Mouse (Mus musculus) E14TG2a.4 (cell line): ENCODE measurements at regions not wholly inside any gene's neighbourhood (a gene's known extent, or its start where the extent isn't known, plus 50 kb on each side); places are given as distances from the start of the nearest gene placed in this dataset.

Source experiments
- H3K27me3 ChIP-seq: 2 replicates; pipeline ENCODE4 v1.6.1; 2014; ENCODE audit warnings: low read length, control low read depth; ENCODE audit not compliant: insufficient read depth
- H3K36me3 ChIP-seq: 2 replicates; pipeline ENCODE4 v1.6.1; 2014; ENCODE audit warnings: low read length, control low read depth; ENCODE audit not compliant: insufficient read depth
- H3K4me1 ChIP-seq: replicated peaks from 2 replicates; pipeline ENCODE4 v1.6.1; 2014; ENCODE audit warnings: low read depth, low read length, control low read depth
- H3K4me3 ChIP-seq: replicated peaks from 2 replicates; pipeline ENCODE4 v1.5.1; 2014; ENCODE audit warnings: mild to moderate bottlenecking, low read length
- H3K9me3 ChIP-seq: 2 replicates; pipeline ENCODE4 v1.6.1; 2014; ENCODE audit warnings: low read length, control low read depth
- CTCF ChIP-seq: conservative IDR thresholded peaks from 2 replicates; pipeline ENCODE4 v1.5.1; 2014; ENCODE audit warnings: low read length
- NANOG ChIP-seq: IDR thresholded peaks from 2 replicates; pipeline ENCODE4 v1.6.1; 2014; ENCODE audit warnings: borderline replicate concordance, low read length, mixed read lengths
- POU5F1 ChIP-seq: IDR thresholded peaks from 2 replicates; pipeline ENCODE4 v1.6.1; 2014; ENCODE audit warnings: low read length, borderline replicate concordance

DNA sequence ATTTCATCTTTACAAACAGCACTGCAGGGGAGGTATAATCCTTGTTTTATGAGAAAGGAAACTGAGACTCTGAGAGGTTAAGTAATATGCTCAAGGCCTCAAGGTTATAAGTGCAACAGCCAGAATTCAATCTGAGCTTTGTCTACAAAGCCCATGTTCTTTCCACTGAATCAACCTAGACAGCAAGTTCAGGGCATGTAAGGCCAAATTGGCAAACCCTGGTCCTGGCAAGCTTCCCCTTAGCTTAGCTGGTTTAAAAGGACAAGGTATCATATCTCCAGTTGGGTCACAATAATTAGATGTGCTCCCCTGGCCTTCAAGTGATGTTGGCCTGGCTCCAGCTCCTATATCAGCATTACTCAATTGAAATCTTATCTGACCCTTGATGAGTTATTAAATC is 313.2 kb downstream of the Olfr1505 start:
- no peaks in the 10 kb centered on the region for H3K4me1 ChIP-seq
- H3K36me3 ChIP-seq: no peaks in the 10 kb centered on the region
- no peak for TF ChIP-seq CTCF
- no peak for TF ChIP-seq NANOG
- TF ChIP-seq POU5F1: no peak
- H3K27me3 ChIP-seq: no peaks in the 10 kb centered on the region
- H3K9me3 ChIP-seq: no peaks in the 10 kb centered on the region
- no peak overlapping the region for H3K4me3 ChIP-seq

DNA sequence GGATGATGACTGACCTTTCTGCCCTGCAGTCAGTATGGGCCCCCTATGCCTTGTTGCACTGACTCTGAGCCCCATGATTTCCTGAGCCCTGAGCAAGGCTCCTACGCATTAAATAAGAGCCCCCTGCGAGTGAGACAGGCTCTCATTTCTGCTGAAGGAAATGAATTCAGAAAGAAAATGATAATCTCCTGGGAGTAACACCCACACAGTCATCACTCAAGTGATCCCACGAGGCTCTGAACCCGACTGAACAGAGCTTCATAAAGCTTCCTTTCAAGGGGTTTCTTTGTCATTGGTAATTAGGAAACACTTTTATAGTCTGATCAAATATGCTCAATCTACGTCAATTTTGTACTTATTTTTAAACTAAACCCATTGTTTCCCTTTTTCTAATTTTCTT is 330.2 kb downstream of the Olfr1505 start:
- H3K4me3 ChIP-seq: no peak overlapping the region
- no peaks in the 10 kb centered on the region for H3K9me3 ChIP-seq
- H3K36me3 ChIP-seq: no peaks in the 10 kb centered on the region
- TF ChIP-seq CTCF (no peak), POU5F1 (no peak), NANOG (no peak)
- no peaks in the 10 kb centered on the region for H3K4me1 ChIP-seq
- no peaks in the 10 kb centered on the region for H3K27me3 ChIP-seq

DNA sequence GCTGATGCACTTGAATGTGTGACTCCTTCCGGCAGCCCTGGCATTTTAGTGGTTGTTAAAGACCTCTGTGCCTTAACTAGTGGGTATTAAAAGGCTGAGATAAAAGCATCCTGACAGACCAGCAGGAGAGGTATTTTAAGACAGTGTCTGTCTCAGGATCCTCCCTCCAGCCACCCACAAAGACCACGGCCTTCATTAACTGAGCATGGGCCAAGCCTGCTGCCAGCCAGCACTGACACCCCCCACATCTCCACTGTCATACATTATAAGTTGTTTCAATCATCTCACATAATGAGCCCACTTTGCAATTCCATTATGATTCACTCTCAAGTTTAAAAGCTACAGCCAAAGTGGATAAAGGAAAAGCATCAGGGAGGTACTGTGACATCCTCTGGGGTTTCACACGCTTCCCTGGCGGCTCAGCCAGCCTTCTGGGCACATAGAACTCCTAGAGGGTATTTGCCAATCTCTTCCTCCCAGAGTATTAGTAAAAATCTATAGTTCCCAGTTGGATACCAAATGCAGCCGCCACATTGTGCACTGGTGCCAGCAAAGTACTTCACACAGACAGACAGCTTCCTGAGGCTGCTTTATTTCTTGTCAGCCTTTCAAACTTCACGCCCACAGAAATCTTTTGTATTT is 333.8 kb downstream of the Olfr1505 start:
- Histone ChIP-seq H3K4me1 (no peaks in the 10 kb centered on the region), H3K9me3 (no peaks in the 10 kb centered on the region), H3K27me3 (no peaks in the 10 kb centered on the region), H3K4me3 (no peak overlapping the region), H3K36me3 (no peaks in the 10 kb centered on the region)
- TF ChIP-seq POU5F1 (no peak), CTCF (no peak), NANOG (no peak)

DNA sequence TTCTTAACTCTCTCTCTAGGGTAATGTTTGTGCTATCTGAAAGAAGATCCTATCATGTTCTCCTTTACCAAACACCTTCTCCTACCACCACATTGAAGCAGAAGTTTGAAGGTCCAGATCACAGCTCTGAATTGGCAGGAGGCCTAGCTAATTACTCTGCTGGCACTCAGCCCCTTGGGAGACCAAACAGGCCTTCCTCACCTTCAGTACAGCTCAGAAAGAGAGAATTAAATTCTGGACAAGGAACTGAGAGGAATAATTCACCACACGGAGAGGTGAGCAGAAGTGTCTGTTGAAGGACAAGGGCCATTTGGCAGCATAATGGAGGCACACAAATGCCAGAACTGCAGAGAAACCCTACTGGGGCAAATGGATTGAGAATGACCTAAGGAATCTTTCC is 334.6 kb downstream of the Olfr1505 start:
- Histone ChIP-seq H3K9me3 (no peaks in the 10 kb centered on the region), H3K27me3 (no peaks in the 10 kb centered on the region), H3K4me3 (no peak overlapping the region), H3K36me3 (no peaks in the 10 kb centered on the region), H3K4me1 (no peaks in the 10 kb centered on the region)
- TF ChIP-seq POU5F1: no peak
- TF ChIP-seq NANOG: no peak
- TF ChIP-seq CTCF: no peak

DNA sequence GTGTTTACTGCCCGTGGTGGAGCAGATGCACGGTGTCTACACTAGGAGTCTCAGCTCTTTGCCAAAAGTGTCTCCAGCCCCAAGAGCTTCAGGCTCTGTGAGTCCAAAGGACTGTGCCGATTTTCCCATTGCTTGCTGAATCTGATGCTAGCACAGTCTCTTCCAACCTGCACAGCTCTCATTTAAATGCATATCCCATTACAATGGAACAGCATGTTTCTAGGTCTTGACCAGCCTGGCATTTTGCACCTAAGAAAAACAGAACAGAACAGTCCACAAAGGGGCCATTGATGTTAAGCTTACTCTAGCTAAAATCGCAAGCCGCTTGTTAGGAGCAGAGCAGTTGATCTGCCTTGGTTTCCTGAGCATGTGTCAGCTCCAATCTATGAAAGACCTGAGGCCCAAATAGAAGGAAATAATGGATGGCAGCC is 339.2 kb downstream of the Tle4 start:
- H3K4me1 ChIP-seq: 0 out of 2 replicates have a peak, but pooled peaks cover 7% of the 10 kb centered on the region
- H3K4me3 ChIP-seq: no peak overlapping the region
- H3K9me3 ChIP-seq: peaks cover 5% of the 10 kb centered on the region; the same call in 1 of the 2 replicates
- TF ChIP-seq POU5F1 (no peak), NANOG (no peak), CTCF (no peak)
- no peaks in the 10 kb centered on the region for H3K36me3 ChIP-seq
- no peaks in the 10 kb centered on the region for H3K27me3 ChIP-seq

DNA sequence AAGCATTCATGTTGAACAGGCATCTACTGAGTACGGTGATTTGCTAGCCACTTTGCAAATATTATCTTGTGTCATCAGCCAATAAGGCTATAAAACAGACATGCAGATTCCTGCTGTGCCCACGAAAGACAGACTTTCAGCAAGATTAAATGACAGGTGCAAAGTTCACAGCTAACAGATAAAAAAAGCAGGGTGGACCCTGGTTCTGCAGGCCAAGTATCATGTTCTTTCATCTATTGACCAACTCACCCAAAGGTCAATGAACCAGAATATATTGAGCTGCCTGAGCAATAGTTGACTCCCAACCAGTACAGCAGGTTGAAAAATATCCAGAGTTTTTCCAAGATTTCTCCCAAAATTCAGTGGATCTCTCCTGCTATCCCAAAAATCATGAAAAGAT is 338.6 kb downstream of the Tle4 start:
- H3K27me3 ChIP-seq: no peaks in the 10 kb centered on the region
- no peaks in the 10 kb centered on the region for H3K36me3 ChIP-seq
- peaks cover 5% of the 10 kb centered on the region; the same call in 1 of the 2 replicates for H3K9me3 ChIP-seq
- no peak for TF ChIP-seq CTCF
- TF ChIP-seq NANOG: no peak
- no peak for TF ChIP-seq POU5F1
- H3K4me3 ChIP-seq: no peak overlapping the region
- 0 out of 2 replicates have a peak, but pooled peaks cover 7% of the 10 kb centered on the region for H3K4me1 ChIP-seq

DNA sequence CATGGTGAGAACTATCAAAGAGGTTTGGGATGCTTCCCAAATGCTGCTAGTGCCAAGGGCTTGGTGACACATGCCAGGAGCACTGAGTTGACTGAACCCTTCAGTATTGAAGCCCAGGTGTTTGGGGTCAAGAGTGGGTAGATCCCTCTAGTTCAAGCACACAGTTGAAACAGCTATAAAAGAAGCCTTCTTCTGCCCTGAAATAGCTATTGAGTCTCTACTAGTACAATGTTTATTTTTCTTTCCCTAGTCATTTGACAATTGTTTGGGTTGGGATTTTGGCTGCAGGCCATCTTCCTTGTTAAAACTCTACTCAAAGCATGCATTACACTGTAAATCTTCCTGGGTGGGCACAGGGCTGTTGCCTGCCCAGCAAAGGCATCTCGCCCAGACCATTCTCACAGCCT is 308.5 kb downstream of the Tle4 start:
- Histone ChIP-seq H3K27me3 (no peaks in the 10 kb centered on the region), H3K9me3 (no peaks in the 10 kb centered on the region)
- TF ChIP-seq NANOG (no peak), CTCF (no peak), POU5F1 (no peak)

DNA sequence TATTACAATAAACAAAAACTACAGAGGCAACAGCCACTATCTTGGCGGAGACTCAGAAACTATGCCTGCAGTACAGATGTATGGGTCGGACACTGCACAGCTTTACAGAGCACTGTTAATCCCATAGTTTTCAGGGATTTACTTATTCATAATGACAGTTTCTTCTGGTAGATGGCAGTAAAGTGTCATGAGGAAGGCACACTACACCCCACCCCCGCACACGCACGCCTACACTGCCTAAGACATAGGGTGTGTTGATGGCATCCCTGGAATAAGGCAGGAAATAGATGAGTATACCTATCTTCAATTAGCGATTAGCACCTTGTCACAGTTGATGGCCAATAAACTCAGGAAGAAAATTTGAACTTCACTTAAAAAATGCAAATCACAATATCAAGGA is 306.9 kb downstream of the Tle4 start:
- no peaks in the 10 kb centered on the region for H3K9me3 ChIP-seq
- no peak overlapping the region for H3K4me3 ChIP-seq
- H3K27me3 ChIP-seq: no peaks in the 10 kb centered on the region
- TF ChIP-seq POU5F1: no peak
- TF ChIP-seq NANOG: no peak
- no peak for TF ChIP-seq CTCF
- H3K36me3 ChIP-seq: no peaks in the 10 kb centered on the region
- H3K4me1 ChIP-seq: no peaks in the 10 kb centered on the region

More for the DNA sequence above, 308.5 kb downstream of the Tle4 start:
- Histone ChIP-seq H3K36me3 (no peaks in the 10 kb centered on the region), H3K4me3 (no peak overlapping the region), H3K4me1 (no peaks in the 10 kb centered on the region)

DNA sequence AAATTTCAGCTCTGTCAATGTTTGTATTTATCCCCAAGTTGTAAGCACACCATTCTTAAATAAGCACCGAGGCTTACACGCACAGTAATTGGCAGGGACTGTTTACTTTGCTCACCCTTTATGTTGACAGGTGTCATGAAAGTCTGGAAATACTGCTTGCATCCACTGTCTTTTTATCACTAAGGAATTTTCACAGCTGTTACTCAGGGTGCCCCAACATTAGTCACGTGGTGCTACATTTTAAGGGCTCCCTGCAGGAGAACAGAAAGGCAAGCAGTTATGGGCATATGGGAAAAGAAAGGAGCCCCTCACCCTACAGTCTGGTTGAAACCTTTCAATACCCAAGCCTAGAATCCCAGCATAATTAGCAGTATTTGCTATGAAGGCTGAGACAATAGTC is 304.7 kb downstream of the Tle4 start:
- no peaks in the 10 kb centered on the region for H3K27me3 ChIP-seq
- TF ChIP-seq CTCF (no peak), POU5F1 (no peak), NANOG (no peak)
- H3K9me3 ChIP-seq: no peaks in the 10 kb centered on the region
- no peak overlapping the region for H3K4me3 ChIP-seq
- H3K4me1 ChIP-seq: no peaks in the 10 kb centered on the region
- no peaks in the 10 kb centered on the region for H3K36me3 ChIP-seq
